Mouse (Mus musculus): ENCODE measurements around the gene Tbl3. TPM values are rescaled to one million over a fixed set of nuclear protein-coding genes. Genes with fewer than 3 reads are reported as not detected.
A peak's percentile ranks its signal among the peaks of the same experiment; 100 is the strongest.

Tbl3 gene
- polyA plus RNA-seq, 1 experiment: 60.6 TPM

- H3K4me1 ChIP-seq (ENCODE audit: control insufficient read depth, insufficient read depth, low read length): peaks cover 4% of the 10 kb centered on the region
- no peaks in the 10 kb centered on the region for H3K27me3 ChIP-seq (ENCODE audit: control insufficient read depth, insufficient read depth, low read length)
- no peak for DNase-seq
- TF ChIP-seq CTCF (IDR thresholded peaks at IDR 0.05; ENCODE audit: borderline replicate concordance, insufficient read depth, low read depth, low read length) (no peak), POLR2A (IDR thresholded peaks at IDR 0.05; ENCODE audit: borderline replicate concordance, insufficient read depth, low read length) (no peak)
- H3K27ac ChIP-seq (ENCODE audit: insufficient read depth, low read length): no peak within 1 kb of the TSS
- H3K4me3 ChIP-seq (replicated peaks; ENCODE audit: insufficient read depth, low read depth, low read length): no peak within 1 kb of the TSS
- 79% methylated on average over 4 of the region's 4 CpGs for WGBS
Observed at GRCm38 (mm10) chr17:24717943-24718342, 10.5 kb upstream of the Tbl3 start, which contains the start of the genes Rnf151 and Rps2. TSS of gene Rnf151 (minus strand) at chr17:24718063. TSS of gene Rps2 (plus strand) at chr17:24718116.

GRCm38 (mm10) chr17:24716166-24716682, 8.8 kb upstream of the Tbl3 start:
- Histone ChIP-seq H3K27me3 (ENCODE audit: control insufficient read depth, insufficient read depth, low read length) (no peaks in the 10 kb centered on the region), H3K4me3 (replicated peaks; ENCODE audit: insufficient read depth, low read depth, low read length) (no peak overlapping the region), H3K4me1 (ENCODE audit: control insufficient read depth, insufficient read depth, low read length) (no peaks in the 10 kb centered on the region), H3K27ac (ENCODE audit: insufficient read depth, low read length) (no peak overlapping the region)
- no peak for DNase-seq
- WGBS: 93% methylated on average over 15 of the region's 15 CpGs
- TF ChIP-seq CTCF (IDR thresholded peaks at IDR 0.05; ENCODE audit: borderline replicate concordance, insufficient read depth, low read depth, low read length): no peak
- TF ChIP-seq POLR2A (IDR thresholded peaks at IDR 0.05; ENCODE audit: borderline replicate concordance, insufficient read depth, low read length): no peak

GRCm38 (mm10) chr17:24715556-24715955, 8.1 kb upstream of the Tbl3 start:
- Histone ChIP-seq H3K4me3 (replicated peaks; ENCODE audit: insufficient read depth, low read depth, low read length) (no peak overlapping the region), H3K27me3 (ENCODE audit: control insufficient read depth, insufficient read depth, low read length) (no peaks in the 10 kb centered on the region), H3K4me1 (ENCODE audit: control insufficient read depth, insufficient read depth, low read length) (no peaks in the 10 kb centered on the region), H3K27ac (ENCODE audit: insufficient read depth, low read length) (no peak overlapping the region)
- TF ChIP-seq CTCF (IDR thresholded peaks at IDR 0.05; ENCODE audit: borderline replicate concordance, insufficient read depth, low read depth, low read length): no peak
- no peak for TF ChIP-seq POLR2A (IDR thresholded peaks at IDR 0.05; ENCODE audit: borderline replicate concordance, insufficient read depth, low read length)
- 52% methylated on average over 6 of the region's 6 CpGs for WGBS
- DNase-seq: no peak

DNA sequence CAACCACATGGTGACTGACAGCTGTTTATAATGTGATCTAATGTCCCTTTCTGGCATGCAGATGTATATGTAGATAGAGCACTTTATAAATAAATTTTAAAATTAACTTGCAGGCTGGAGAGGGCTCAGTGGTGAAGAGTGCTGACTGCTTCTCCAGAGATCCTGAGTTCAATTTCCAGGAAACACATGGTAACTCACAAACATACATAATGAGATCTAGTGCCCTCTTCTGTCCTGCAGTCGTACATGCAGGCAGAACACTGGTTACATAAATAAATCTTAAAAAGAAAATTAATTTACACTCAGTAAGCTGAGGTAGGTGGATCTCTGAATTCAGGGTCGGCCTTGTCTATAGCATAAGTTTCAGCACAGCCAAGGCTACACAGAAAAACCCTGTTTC, 1.2 kb upstream of the Tbl3 start:
- Histone ChIP-seq H3K27me3 (ENCODE audit: control insufficient read depth, insufficient read depth, low read length) (no peaks in the 10 kb centered on the region), H3K27ac (ENCODE audit: insufficient read depth, low read length) (no peak overlapping the region), H3K4me3 (replicated peaks; ENCODE audit: insufficient read depth, low read depth, low read length) (no peak overlapping the region), H3K4me1 (ENCODE audit: control insufficient read depth, insufficient read depth, low read length) (no peaks in the 10 kb centered on the region)
- WGBS: 27% methylated on average over 2 of the region's 2 CpGs
- no peak for DNase-seq
- TF ChIP-seq POLR2A (IDR thresholded peaks at IDR 0.05; ENCODE audit: borderline replicate concordance, insufficient read depth, low read length) (no peak), CTCF (IDR thresholded peaks at IDR 0.05; ENCODE audit: borderline replicate concordance, insufficient read depth, low read depth, low read length) (no peak)

DNA sequence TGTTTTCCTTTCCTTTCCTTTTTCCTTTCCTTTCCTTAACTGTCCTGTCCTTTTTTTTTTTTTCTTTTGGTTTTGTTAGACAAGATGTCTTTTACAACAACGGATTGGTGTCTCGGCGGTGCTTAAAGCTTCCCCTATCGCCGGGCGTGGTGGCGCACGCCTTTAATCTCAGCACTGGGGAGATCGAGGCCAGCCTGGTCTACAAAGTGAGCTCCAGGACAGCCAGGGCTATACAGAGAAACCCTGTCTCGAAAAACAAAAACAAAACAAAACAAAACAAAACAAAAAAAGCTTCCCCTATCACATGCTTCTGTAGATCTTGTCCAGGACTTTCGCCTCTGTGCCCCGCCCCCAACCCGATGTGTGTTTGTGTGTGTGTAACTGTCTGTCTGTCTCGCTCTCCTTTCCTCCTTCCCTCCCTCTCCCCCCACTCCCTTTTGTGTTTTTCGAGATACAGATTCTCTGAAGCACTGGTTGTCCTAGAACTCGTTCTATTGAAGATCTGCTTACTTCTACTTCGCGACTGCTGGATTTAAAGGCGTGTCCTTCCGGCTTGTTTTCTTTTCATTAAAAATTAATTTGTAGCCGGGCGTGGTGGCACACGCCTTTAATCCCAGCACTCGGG, 453 bp upstream of the Tbl3 start:
- DNase-seq: no peak

DNA sequence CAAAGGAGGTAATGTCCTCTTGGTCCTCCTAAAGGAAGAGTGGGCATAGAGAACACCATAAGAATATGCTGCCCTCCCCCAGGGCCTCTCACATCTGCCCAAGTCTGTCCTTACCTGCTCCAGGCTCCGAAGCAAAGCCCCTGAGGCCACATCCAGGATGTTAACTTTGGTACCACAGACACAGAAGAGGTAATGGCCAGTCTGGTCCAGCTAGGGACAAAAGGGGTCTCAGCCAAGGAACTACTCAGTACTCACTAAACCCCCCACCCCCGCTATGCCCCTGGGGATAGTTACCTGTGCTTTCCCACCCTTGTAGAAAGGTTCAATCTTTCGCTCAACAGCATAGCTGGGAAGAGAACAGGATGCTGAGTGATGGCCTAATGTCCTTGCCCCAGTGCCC, 1.6 kb downstream of the Tbl3 start:
- Histone ChIP-seq H3K4me3 (replicated peaks; ENCODE audit: insufficient read depth, low read depth, low read length) (no peak overlapping the region), H3K27ac (ENCODE audit: insufficient read depth, low read length) (no peak overlapping the region), H3K4me1 (ENCODE audit: control insufficient read depth, insufficient read depth, low read length) (no peaks in the 10 kb centered on the region), H3K27me3 (ENCODE audit: control insufficient read depth, insufficient read depth, low read length) (no peaks in the 10 kb centered on the region)
- TF ChIP-seq POLR2A (IDR thresholded peaks at IDR 0.05; ENCODE audit: borderline replicate concordance, insufficient read depth, low read length) (no peak), CTCF (IDR thresholded peaks at IDR 0.05; ENCODE audit: borderline replicate concordance, insufficient read depth, low read depth, low read length) (no peak)
- WGBS: 96% methylated on average over 3 of the region's 3 CpGs
- DNase-seq: no peak

More for the DNA sequence above, 453 bp upstream of the Tbl3 start:
- Histone ChIP-seq H3K27ac (ENCODE audit: insufficient read depth, low read length) (no peak overlapping the region; the same call in 1 of the 2 replicates), H3K4me1 (ENCODE audit: control insufficient read depth, insufficient read depth, low read length) (no peaks in the 10 kb centered on the region), H3K4me3 (replicated peaks; ENCODE audit: insufficient read depth, low read depth, low read length) (peak overlapping the region; percentile 82), H3K27me3 (ENCODE audit: control insufficient read depth, insufficient read depth, low read length) (no peaks in the 10 kb centered on the region)
- WGBS: 3% methylated on average over 24 of the region's 24 CpGs
- TF ChIP-seq CTCF (IDR thresholded peaks at IDR 0.05; ENCODE audit: borderline replicate concordance, insufficient read depth, low read depth, low read length) (no peak), POLR2A (IDR thresholded peaks at IDR 0.05; ENCODE audit: borderline replicate concordance, insufficient read depth, low read length) (no peak)

GRCm38 (mm10) chr17:24701251-24701650, 6.2 kb downstream of the Tbl3 start:
- no peak overlapping the region for H3K27ac ChIP-seq (ENCODE audit: insufficient read depth, low read length)
- DNase-seq: no peak
- H3K4me3 ChIP-seq (replicated peaks; ENCODE audit: insufficient read depth, low read depth, low read length): no peak overlapping the region
- no peaks in the 10 kb centered on the region for H3K27me3 ChIP-seq (ENCODE audit: control insufficient read depth, insufficient read depth, low read length)
- 89% methylated on average over 9 of the region's 9 CpGs for WGBS
- TF ChIP-seq POLR2A (IDR thresholded peaks at IDR 0.05; ENCODE audit: borderline replicate concordance, insufficient read depth, low read length) (no peak), CTCF (IDR thresholded peaks at IDR 0.05; ENCODE audit: borderline replicate concordance, insufficient read depth, low read depth, low read length) (no peak)
- H3K4me1 ChIP-seq (ENCODE audit: control insufficient read depth, insufficient read depth, low read length): no peaks in the 10 kb centered on the region

DNA sequence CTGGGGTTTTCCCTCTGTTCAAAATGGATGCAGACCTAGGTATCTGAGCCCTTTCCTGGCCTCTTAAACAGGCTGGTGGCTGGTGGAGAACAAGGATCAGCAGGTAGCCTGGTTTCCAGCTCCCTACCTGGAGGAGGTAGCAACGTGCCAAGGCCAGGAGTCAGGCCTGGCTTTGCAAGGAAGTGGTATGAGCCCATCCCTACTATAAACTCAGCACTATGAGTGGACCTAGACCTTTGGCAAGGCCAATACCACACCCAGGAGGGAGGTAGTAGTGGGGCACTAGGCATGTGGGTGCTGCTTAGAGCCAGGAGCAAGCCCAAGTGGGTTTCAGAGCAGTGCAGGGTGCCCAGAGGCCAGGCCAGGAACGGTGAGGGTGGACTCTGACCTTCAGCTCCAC, 8.0 kb downstream of the Tbl3 start:
- H3K4me1 ChIP-seq (ENCODE audit: control insufficient read depth, insufficient read depth, low read length): no peaks in the 10 kb centered on the region
- H3K27ac ChIP-seq (ENCODE audit: insufficient read depth, low read length): no peak overlapping the region
- 74% methylated on average over 2 of the region's 2 CpGs for WGBS
- TF ChIP-seq POLR2A (IDR thresholded peaks at IDR 0.05; ENCODE audit: borderline replicate concordance, insufficient read depth, low read length) (no peak), CTCF (IDR thresholded peaks at IDR 0.05; ENCODE audit: borderline replicate concordance, insufficient read depth, low read depth, low read length) (no peak)
- no peaks in the 10 kb centered on the region for H3K27me3 ChIP-seq (ENCODE audit: control insufficient read depth, insufficient read depth, low read length)
- DNase-seq: no peak
- H3K4me3 ChIP-seq (replicated peaks; ENCODE audit: insufficient read depth, low read depth, low read length): no peak overlapping the region

Data from cerebellum, adult 2 months (tissue).